Mouse (Mus musculus) central nervous system, embryonic 14 days (tissue): Measurements from ENCODE around the gene Syt17. TPM values are rescaled to one million over a fixed set of nuclear protein-coding genes. Genes with fewer than 3 reads are reported as not detected.

Experiments used
- polyA plus RNA-seq: library from polyadenylated mRNA; depleted of rRNA; stranded (reverse); fragments of >200 nt; gene quantifications from 2 replicates; pipeline ENCODE4 v1.2.3, GENCODE M21; 2012; rRNA removed

The Syt17 gene
- 7.5 and 9.6 TPM in 2 replicates for polyA plus RNA-seq

GRCm38 (mm10) chr7:118448134-118448967 lies at the start of gene Syt17:
TSS of gene Syt17 (minus strand) at chr7:118448222.

DNA sequence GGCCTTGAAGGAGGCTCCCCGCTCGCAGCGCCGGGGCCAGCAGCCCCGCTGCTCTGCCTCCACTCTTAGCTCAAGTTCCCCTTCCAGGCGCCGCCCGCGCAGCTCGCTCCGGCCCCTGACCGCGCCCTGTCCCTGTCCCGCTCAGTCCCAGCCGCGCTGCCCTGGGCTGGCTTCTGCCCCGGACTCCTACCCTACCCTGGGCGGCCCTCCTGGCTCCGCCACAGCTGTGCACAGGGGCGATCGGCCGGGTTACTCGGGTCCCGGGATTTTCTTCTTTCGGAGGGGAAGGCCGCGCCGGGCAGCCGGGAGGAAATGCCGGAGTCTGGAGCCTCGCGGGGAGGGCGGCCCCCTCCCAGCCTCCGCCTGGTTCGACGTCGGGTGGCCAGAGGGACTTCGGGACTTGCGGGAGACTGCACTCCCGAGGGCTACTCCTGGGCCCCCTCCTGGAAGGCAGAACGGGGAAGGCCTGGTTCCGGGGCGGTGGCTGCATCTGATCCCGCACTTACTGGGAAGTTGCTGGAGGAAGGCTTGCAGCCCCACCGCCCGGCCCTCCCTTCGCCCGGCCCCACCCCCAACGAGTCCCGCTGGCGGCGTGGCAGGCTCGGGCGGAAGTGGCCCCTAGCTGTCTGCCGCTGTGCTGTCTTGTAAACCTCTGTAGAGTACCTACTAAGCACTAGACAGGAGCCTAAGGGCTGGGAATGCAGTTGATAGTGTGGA lies 43.6 kb upstream of the Syt17 start, which contains the start of gene Itpripl2:
Gene Itpripl2, minus strand, starts transcription at position 545 of the 717 bp plus-strand sequence.

Other genes starting within 250 kb of the Syt17 start
- 49.2 and 49.7 TPM in 2 replicates for gene Smg1, start 204.6 kb downstream of the Syt17 start, polyA plus RNA-seq
- gene Itpripl2, start 43.8 kb upstream of the Syt17 start, polyA plus RNA-seq: 2.7 and 5.3 TPM in 2 replicates
- 71.8 and 75.7 TPM in 2 replicates for gene Coq7, start 85.1 kb upstream of the Syt17 start, polyA plus RNA-seq
- gene Tmc7, start 136.5 kb upstream of the Syt17 start, polyA plus RNA-seq: 8.7 and 9.4 TPM in 2 replicates
- 0.33 and 0.36 TPM in 2 replicates for gene Tmc5, start 149.1 kb upstream of the Syt17 start, polyA plus RNA-seq